Mouse (Mus musculus): ENCODE measurements around the gene Jazf1. TPM values are rescaled to one million over a fixed set of nuclear protein-coding genes. Genes with fewer than 3 reads are reported as not detected.

Gene Jazf1
- polyA plus RNA-seq, 1 experiment from 2014 or later, result 9.3 TPM

GRCm38 (mm10) chr6:52843027-52843426 lies 225.4 kb downstream of the Jazf1 start:
- H3K27ac ChIP-seq (ENCODE audit: low read length), result no peak overlapping the region
- WGBS, result 53% methylated on average over 4 of the region's 4 CpGs
- H3K27me3 ChIP-seq (ENCODE audit: control insufficient read depth, insufficient read depth, low read length), result no peaks in the 10 kb centered on the region
- no peak overlapping the region for H3K4me2 ChIP-seq (replicated peaks; ENCODE audit: low read depth, low read length)
- H3K4me3 ChIP-seq (ENCODE audit: low read depth, low read length), result no peak overlapping the region
- no peak overlapping the region for H3K9ac ChIP-seq (replicated peaks; ENCODE audit: low read depth, low read length)
- H3K36me3 ChIP-seq (ENCODE audit: control insufficient read depth, insufficient read depth, low read length), result no peaks in the 10 kb centered on the region
- no peaks in the 10 kb centered on the region for H3K9me3 ChIP-seq (ENCODE audit: control insufficient read depth, low read depth, low read length)
- ATAC-seq (ENCODE audit: insufficient number of reproducible peaks, insufficient read depth, low FRiP score, low read depth), result no peak
- peaks cover 5% of the 10 kb centered on the region; the same call in 1 of the 2 replicates for H3K4me1 ChIP-seq (ENCODE audit: control insufficient read depth, insufficient read depth, low read length)

- no peak for ATAC-seq (ENCODE audit: insufficient number of reproducible peaks, insufficient read depth, low FRiP score, low read depth)
- no peaks in the 10 kb centered on the region for H3K9me3 ChIP-seq (ENCODE audit: control insufficient read depth, low read depth, low read length)
- no peak overlapping the region for H3K4me2 ChIP-seq (replicated peaks; ENCODE audit: low read depth, low read length)
- H3K27me3 ChIP-seq (ENCODE audit: control insufficient read depth, insufficient read depth, low read length), result no peaks in the 10 kb centered on the region
- no peak overlapping the region for H3K27ac ChIP-seq (ENCODE audit: low read length)
- H3K9ac ChIP-seq (replicated peaks; ENCODE audit: low read depth, low read length), result no peak overlapping the region
- no peaks in the 10 kb centered on the region for H3K36me3 ChIP-seq (ENCODE audit: control insufficient read depth, insufficient read depth, low read length)
- H3K4me3 ChIP-seq (ENCODE audit: low read depth, low read length), result no peak overlapping the region
- WGBS, result 85% methylated on average over 6 of the region's 6 CpGs
- H3K4me1 ChIP-seq (ENCODE audit: control insufficient read depth, insufficient read depth, low read length), result peaks cover 6% of the 10 kb centered on the region; the same call in 1 of the 2 replicates
Observed at GRCm38 (mm10) chr6:52842598-52842997, 225.8 kb downstream of the Jazf1 start.

- no peak overlapping the region for H3K4me2 ChIP-seq (replicated peaks; ENCODE audit: low read depth, low read length)
- H3K4me3 ChIP-seq (ENCODE audit: low read depth, low read length), result no peak overlapping the region
- no peaks in the 10 kb centered on the region for H3K9me3 ChIP-seq (ENCODE audit: control insufficient read depth, low read depth, low read length)
- H3K27ac ChIP-seq (ENCODE audit: low read length), result no peak overlapping the region
- ATAC-seq (ENCODE audit: insufficient number of reproducible peaks, insufficient read depth, low FRiP score, low read depth), result no peak
- no peak overlapping the region for H3K9ac ChIP-seq (replicated peaks; ENCODE audit: low read depth, low read length)
- H3K4me1 ChIP-seq (ENCODE audit: control insufficient read depth, insufficient read depth, low read length), result peaks cover 6% of the 10 kb centered on the region; the same call in 1 of the 2 replicates
- no peaks in the 10 kb centered on the region for H3K36me3 ChIP-seq (ENCODE audit: control insufficient read depth, insufficient read depth, low read length)
- 79% methylated on average over 2 of the region's 2 CpGs for WGBS
- no peaks in the 10 kb centered on the region for H3K27me3 ChIP-seq (ENCODE audit: control insufficient read depth, insufficient read depth, low read length)
Observed at GRCm38 (mm10) chr6:52841611-52842010, 226.8 kb downstream of the Jazf1 start.

GRCm38 (mm10) chr6:52840589-52841044 lies 227.8 kb downstream of the Jazf1 start:
- Histone ChIP-seq H3K27me3 (ENCODE audit: control insufficient read depth, insufficient read depth, low read length) (no peaks in the 10 kb centered on the region), H3K4me1 (ENCODE audit: control insufficient read depth, insufficient read depth, low read length) (peaks cover 6% of the 10 kb centered on the region; the same call in 1 of the 2 replicates), H3K27ac (ENCODE audit: low read length) (no peak overlapping the region), H3K9me3 (ENCODE audit: control insufficient read depth, low read depth, low read length) (no peaks in the 10 kb centered on the region), H3K4me3 (ENCODE audit: low read depth, low read length) (no peak overlapping the region), H3K36me3 (ENCODE audit: control insufficient read depth, insufficient read depth, low read length) (no peaks in the 10 kb centered on the region), H3K4me2 (replicated peaks; ENCODE audit: low read depth, low read length) (no peak overlapping the region), H3K9ac (replicated peaks; ENCODE audit: low read depth, low read length) (no peak overlapping the region)
- no peak for ATAC-seq (ENCODE audit: insufficient number of reproducible peaks, insufficient read depth, low FRiP score, low read depth)
- WGBS, result 33% methylated on average over 9 of the region's 9 CpGs

GRCm38 (mm10) chr6:52838691-52839090 lies 229.7 kb downstream of the Jazf1 start:
- Histone ChIP-seq H3K9ac (replicated peaks; ENCODE audit: low read depth, low read length) (no peak overlapping the region), H3K4me2 (replicated peaks; ENCODE audit: low read depth, low read length) (no peak overlapping the region), H3K4me3 (ENCODE audit: low read depth, low read length) (no peak overlapping the region), H3K4me1 (ENCODE audit: control insufficient read depth, insufficient read depth, low read length) (peaks cover 6% of the 10 kb centered on the region; the same call in 1 of the 2 replicates), H3K27ac (ENCODE audit: low read length) (no peak overlapping the region), H3K9me3 (ENCODE audit: control insufficient read depth, low read depth, low read length) (no peaks in the 10 kb centered on the region), H3K27me3 (ENCODE audit: control insufficient read depth, insufficient read depth, low read length) (no peaks in the 10 kb centered on the region), H3K36me3 (ENCODE audit: control insufficient read depth, insufficient read depth, low read length) (no peaks in the 10 kb centered on the region)
- 5% methylated on average over 8 of the region's 8 CpGs for WGBS
- no peak for ATAC-seq (ENCODE audit: insufficient number of reproducible peaks, insufficient read depth, low FRiP score, low read depth)

- Histone ChIP-seq H3K9ac (replicated peaks; ENCODE audit: low read depth, low read length) (no peak overlapping the region), H3K4me2 (replicated peaks; ENCODE audit: low read depth, low read length) (no peak overlapping the region), H3K9me3 (ENCODE audit: control insufficient read depth, low read depth, low read length) (no peaks in the 10 kb centered on the region), H3K4me3 (ENCODE audit: low read depth, low read length) (no peak overlapping the region), H3K27ac (ENCODE audit: low read length) (no peak overlapping the region), H3K36me3 (ENCODE audit: control insufficient read depth, insufficient read depth, low read length) (no peaks in the 10 kb centered on the region), H3K4me1 (ENCODE audit: control insufficient read depth, insufficient read depth, low read length) (peaks cover 6% of the 10 kb centered on the region; the same call in 1 of the 2 replicates), H3K27me3 (ENCODE audit: control insufficient read depth, insufficient read depth, low read length) (no peaks in the 10 kb centered on the region)
- ATAC-seq (ENCODE audit: insufficient number of reproducible peaks, insufficient read depth, low FRiP score, low read depth), result no peak
- WGBS, result 65% methylated on average over 4 of the region's 4 CpGs
Observed at GRCm38 (mm10) chr6:52837792-52838191, 230.6 kb downstream of the Jazf1 start.

GRCm38 (mm10) chr6:52836201-52836950 lies 232.1 kb downstream of the Jazf1 start:
- H3K27ac ChIP-seq (ENCODE audit: low read length), result no peak overlapping the region
- ATAC-seq (ENCODE audit: insufficient number of reproducible peaks, insufficient read depth, low FRiP score, low read depth), result no peak

GRCm38 (mm10) chr6:52827752-52828277 lies 240.6 kb downstream of the Jazf1 start:
- H3K27ac ChIP-seq (ENCODE audit: low read length), result no peak overlapping the region
- H3K4me2 ChIP-seq (replicated peaks; ENCODE audit: low read depth, low read length), result no peak overlapping the region
- no peak overlapping the region for H3K4me3 ChIP-seq (ENCODE audit: low read depth, low read length)
- no peak for ATAC-seq (ENCODE audit: insufficient number of reproducible peaks, insufficient read depth, low FRiP score, low read depth)
- H3K9ac ChIP-seq (replicated peaks; ENCODE audit: low read depth, low read length), result no peak overlapping the region
- H3K27me3 ChIP-seq (ENCODE audit: control insufficient read depth, insufficient read depth, low read length), result no peaks in the 10 kb centered on the region
- 83% methylated on average over 2 of the region's 2 CpGs for WGBS
- no peaks in the 10 kb centered on the region for H3K9me3 ChIP-seq (ENCODE audit: control insufficient read depth, low read depth, low read length)
- no peaks in the 10 kb centered on the region for H3K4me1 ChIP-seq (ENCODE audit: control insufficient read depth, insufficient read depth, low read length)
- H3K36me3 ChIP-seq (ENCODE audit: control insufficient read depth, insufficient read depth, low read length), result no peaks in the 10 kb centered on the region

More at GRCm38 (mm10) chr6:52836201-52836950, 232.1 kb downstream of the Jazf1 start:
- Histone ChIP-seq H3K4me1 (ENCODE audit: control insufficient read depth, insufficient read depth, low read length) (peaks cover 6% of the 10 kb centered on the region; the same call in 1 of the 2 replicates), H3K9ac (replicated peaks; ENCODE audit: low read depth, low read length) (no peak overlapping the region), H3K4me2 (replicated peaks; ENCODE audit: low read depth, low read length) (no peak overlapping the region), H3K27me3 (ENCODE audit: control insufficient read depth, insufficient read depth, low read length) (no peaks in the 10 kb centered on the region), H3K4me3 (ENCODE audit: low read depth, low read length) (no peak overlapping the region), H3K36me3 (ENCODE audit: control insufficient read depth, insufficient read depth, low read length) (no peaks in the 10 kb centered on the region), H3K9me3 (ENCODE audit: control insufficient read depth, low read depth, low read length) (no peaks in the 10 kb centered on the region)
- WGBS, result 66% methylated on average over 15 of the region's 15 CpGs
